Mouse (Mus musculus) neutrophil, adult 65 days (primary cell): ENCODE data around the gene Bicd1. TPM values are rescaled to one million over a fixed set of nuclear protein-coding genes. Genes with fewer than 3 reads are reported as not detected.

Source experiments
- total RNA-seq: library from RNA; stranded (reverse); gene quantifications from 2 replicates; pipeline ENCODE4 v1.2.4, GENCODE M21; 2023

Gene Bicd1
- total RNA-seq = 0.09 and 0.14 TPM in 2 replicates

DNA sequence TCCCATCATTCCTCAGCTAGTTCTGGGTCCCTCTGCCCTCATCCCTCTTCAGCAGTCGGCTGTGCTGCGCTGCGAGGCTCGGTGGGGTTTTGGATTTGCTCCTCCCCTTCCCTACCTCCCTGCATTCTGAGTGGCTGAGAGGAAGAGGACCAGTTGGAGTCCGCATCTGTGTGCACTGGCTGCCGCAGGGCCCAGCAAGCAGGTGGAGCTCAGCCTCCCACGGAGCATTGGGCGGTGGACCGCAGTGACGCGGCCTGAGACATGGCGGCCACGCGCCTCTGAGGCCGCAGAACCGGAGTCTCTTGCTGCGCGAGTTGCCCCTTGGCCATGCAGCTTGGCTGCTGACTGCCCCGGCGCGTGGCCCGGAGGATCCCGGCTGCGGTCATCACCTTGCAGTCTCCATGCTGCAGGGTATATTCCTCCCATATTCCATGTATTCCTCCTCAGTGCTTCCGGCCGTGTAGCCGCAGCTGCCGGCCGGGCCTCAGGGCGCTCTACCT lies at the start of gene Bicd1:
Gene Bicd1, plus strand, starts transcription at position 54 of the 500 bp plus-strand sequence.

Other genes with a start within 250 kb of the Bicd1 start
- 26.6 and 32.1 TPM in 2 replicates for gene Amn1, start 220.2 kb upstream of the Bicd1 start, total RNA-seq
- 334 and 354 TPM in 2 replicates for gene Resf1, start 99.5 kb upstream of the Bicd1 start, total RNA-seq